Mouse (Mus musculus): ENCODE data around the gene Tbc1d23.

DNA sequence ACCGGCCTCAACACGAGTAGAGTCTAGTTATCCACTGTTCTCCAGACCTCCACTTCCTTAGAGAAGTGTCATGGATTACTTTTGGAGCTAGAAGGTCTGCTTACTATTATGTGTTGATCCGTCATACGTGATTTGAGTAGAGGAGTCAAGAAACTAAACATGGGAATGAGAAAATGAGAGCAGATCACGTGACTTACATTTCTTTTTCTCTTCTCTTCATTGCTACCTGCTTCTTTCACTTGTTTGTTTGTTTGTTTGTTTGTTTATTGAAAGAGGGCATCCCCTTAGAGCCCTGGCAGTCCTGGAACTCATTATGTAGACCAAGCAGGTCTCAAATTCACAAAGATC lies 11.5 kb upstream of the Tbc1d23 start:
- TF ChIP-seq CTCF (IDR thresholded peaks at IDR 0.05; ENCODE audit: extremely low read depth, insufficient read length, insufficient replicate concordance, low read depth, low read length) (no peak), POLR2A (IDR thresholded peaks at IDR 0.05; ENCODE audit: low read depth, low read length) (no peak)

Measured in small intestine, adult 2 months (tissue).